Mouse (Mus musculus) embryonic facial prominence, embryonic 14.5 days (tissue): ENCODE results near the gene Mogat1. TPM values are rescaled to one million over a fixed set of nuclear protein-coding genes. Genes with fewer than 3 reads are reported as not detected.

ENCODE experiments used
- ATAC-seq: fragments of 200-750 bp; cut with Nextera tagmentation; 2 replicates; pipeline ENCODE4 v1.8.0; 2017; ENCODE audit warnings: low read depth, moderate number of reproducible peaks, moderate TSS enrichment
- DNase-seq: peaks from one replicate; pipeline ENCODE4 v3.0.0-alpha.2; 2015; ENCODE audit warnings: low spot score
- H3K27ac ChIP-seq: fragments of 300-500 bp; sonication (generic); replicated peaks from 2 replicates; pipeline ENCODE4 v1.5.1; 2014; ENCODE audit warnings: low read depth, mild to moderate bottlenecking, low read length, moderate library complexity
- H3K27me3 ChIP-seq: fragments of 300-500 bp; sonication (generic); replicated peaks from 2 replicates; pipeline ENCODE4 v1.6.1; 2014; ENCODE audit warnings: low read length; ENCODE audit not compliant: control insufficient read depth, insufficient read depth
- H3K36me3 ChIP-seq: fragments of 300-500 bp; sonication (generic); 2 replicates; pipeline ENCODE4 v1.6.1; 2014; ENCODE audit warnings: low read length, mixed read lengths; ENCODE audit not compliant: control insufficient read depth, insufficient read depth
- H3K4me1 ChIP-seq: fragments of 300-500 bp; sonication (generic); 2 replicates; pipeline ENCODE4 v1.6.1; 2014; ENCODE audit warnings: antibody characterized with exemption, low read length; ENCODE audit not compliant: control insufficient read depth, insufficient read depth
- H3K4me2 ChIP-seq: fragments of 300-500 bp; sonication (generic); 2 replicates; pipeline ENCODE4 v1.6.1; 2014; ENCODE audit warnings: low read depth, mild to moderate bottlenecking, low read length, moderate library complexity, mixed read lengths
- H3K4me3 ChIP-seq: fragments of 300-500 bp; sonication (generic); 2 replicates; pipeline ENCODE4 v1.5.1; 2014; ENCODE audit warnings: low read depth, mild to moderate bottlenecking, low read length
- H3K9ac ChIP-seq: fragments of 300-500 bp; sonication (generic); 2 replicates; pipeline ENCODE4 v1.6.1; 2014; ENCODE audit warnings: low read depth, mild to moderate bottlenecking, low read length, moderate library complexity, mixed read lengths
- H3K9me3 ChIP-seq: fragments of 300-500 bp; sonication (generic); 2 replicates; pipeline ENCODE4 v1.6.1; 2016; ENCODE audit warnings: low read length; ENCODE audit not compliant: control insufficient read depth
- WGBS: fragments of 180-500 bp; shearing (Covaris S2); extraction: QIAGEN DNeasy Blood & Tissue Kit; methylation state at CpG from one replicate; pipeline ENCODE4 v1.1.7; 2014; 5-methylcytosine and 5-hydroxymethylcytosine counted together
- polyA plus RNA-seq: library from polyadenylated mRNA; unstranded; fragments of >200 nt; fragmentation: Nextera tagmentation; extraction: Ambion mirVana; gene quantifications from 2 replicates; pipeline ENCODE4 v1.2.1, GENCODE M21; 2014

Gene Mogat1
- polyA plus RNA-seq, 1 experiment from 2014 or later: 0.72 TPM

DNA sequence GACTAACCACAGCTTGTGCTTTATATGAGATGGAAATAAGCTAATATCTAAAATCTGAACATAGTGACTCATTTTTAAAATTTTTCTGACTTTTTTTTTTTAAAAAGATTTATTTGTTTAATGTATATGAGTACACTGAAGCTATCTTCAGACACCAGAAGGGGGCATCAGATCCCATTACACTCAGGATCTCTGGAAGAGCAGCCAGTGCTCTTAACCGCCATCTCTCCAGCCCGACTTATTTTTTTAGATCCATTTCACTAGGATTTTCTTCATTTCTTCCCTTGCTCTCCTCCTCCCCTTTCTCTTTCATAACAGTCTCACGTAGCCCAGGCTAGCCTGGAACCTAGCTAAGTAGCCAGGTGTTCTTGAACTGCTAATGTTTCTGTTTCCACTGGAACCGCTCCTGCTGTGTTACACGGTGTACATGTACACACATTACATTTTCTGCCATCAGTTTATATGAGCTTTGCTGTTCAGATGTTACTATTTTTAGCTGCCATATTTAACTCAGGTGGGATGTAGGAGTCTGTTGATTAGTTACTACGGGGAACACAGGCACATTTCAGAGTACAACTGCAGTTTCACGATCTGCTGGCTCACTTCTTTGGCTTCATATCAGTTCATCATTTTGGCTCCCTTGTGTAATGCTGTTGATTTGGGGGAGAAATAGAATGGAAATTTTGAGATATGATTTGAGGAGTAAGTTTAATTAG lies 19.9 kb downstream of the Mogat1 start:
- H3K4me2 ChIP-seq: no peak overlapping the region
- 69% methylated on average over 7 of the region's 7 CpGs for WGBS
- ATAC-seq: no peak
- H3K27me3 ChIP-seq: no peaks in the 10 kb centered on the region
- H3K9ac ChIP-seq: no peak overlapping the region
- 0 out of 2 replicates have a peak, but pooled peaks cover 2% of the 10 kb centered on the region for H3K4me1 ChIP-seq
- no peaks in the 10 kb centered on the region for H3K9me3 ChIP-seq
- no peaks in the 10 kb centered on the region for H3K36me3 ChIP-seq
- DNase-seq: no peak
- H3K27ac ChIP-seq: no peak overlapping the region
- H3K4me3 ChIP-seq: no peak overlapping the region

DNA sequence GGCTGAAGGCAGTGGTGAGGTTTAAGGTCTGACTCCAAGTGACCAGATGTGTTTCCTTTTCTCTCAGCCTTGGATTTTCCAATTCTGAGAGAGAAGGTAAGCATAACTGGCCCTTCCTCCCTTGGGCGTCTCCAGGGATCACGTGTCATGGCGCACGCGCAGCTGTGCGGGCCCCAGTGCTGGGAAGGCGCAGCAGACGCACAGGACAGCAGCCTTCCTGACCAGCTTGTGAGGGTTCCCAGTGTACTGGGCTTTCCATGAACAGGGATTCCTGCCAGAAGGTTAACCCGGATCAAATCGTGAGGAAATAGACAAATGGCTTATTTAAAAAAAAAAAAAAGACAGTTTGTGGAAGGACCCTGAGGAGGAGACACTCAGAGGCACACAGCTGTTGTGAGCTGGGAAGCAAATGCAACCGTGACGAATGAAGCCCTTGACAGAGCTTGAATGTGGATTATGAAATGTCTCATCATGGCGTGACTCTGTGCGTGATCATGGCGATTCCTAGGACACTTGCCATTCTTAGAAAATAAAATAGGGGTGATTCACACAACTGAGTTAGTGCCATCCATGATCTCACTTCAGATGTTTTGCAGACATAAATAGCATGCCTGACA lies 21.5 kb downstream of the Mogat1 start:
- Histone ChIP-seq H3K4me2 (no peak overlapping the region), H3K27ac (peak overlapping the region; percentile 13), H3K9ac (no peak overlapping the region), H3K9me3 (no peaks in the 10 kb centered on the region), H3K4me3 (no peak overlapping the region), H3K4me1 (no peaks in the 10 kb centered on the region), H3K27me3 (no peaks in the 10 kb centered on the region), H3K36me3 (no peaks in the 10 kb centered on the region)
- ATAC-seq (peak; percentile 87), DNase-seq (peak; percentile 84)
- WGBS: 72% methylated on average over 15 of the region's 15 CpGs

DNA sequence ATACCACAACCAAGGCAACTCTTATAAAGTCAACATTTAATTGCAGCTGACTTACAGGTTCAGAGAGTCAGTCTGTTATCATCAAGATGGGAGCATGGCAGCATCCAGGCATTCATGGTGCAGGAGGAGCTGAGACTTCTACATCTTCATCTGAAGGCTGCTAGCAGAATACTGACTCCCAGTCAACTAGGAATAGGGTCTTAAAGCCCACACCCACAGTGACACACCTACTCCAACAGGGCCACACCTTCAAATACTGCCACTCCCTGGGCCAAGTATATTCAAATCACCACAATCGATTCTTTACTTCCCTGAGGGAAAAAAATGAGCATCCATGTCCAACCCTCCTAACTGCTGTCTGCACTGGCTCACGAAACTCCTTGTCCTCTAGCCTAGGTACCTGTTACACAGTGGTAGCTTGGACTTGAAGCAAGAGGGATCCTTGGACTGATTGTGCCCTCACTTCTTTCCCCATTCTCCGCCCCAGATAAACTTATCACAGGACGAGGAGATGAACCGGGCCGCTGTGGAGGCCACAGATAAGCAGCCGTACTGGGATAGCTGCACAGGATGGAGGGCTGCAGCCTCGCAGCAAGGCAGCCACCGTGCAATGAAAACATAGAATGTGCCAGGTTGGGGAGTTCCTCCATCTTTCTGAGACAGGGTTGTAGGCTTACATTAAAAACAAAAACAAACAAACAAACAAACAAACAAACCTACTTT lies 23.8 kb downstream of the Mogat1 start:
- no peak for DNase-seq
- H3K4me3 ChIP-seq: no peak overlapping the region
- no peak overlapping the region for H3K9ac ChIP-seq
- no peak overlapping the region for H3K27ac ChIP-seq
- 90% methylated on average over 9 of the region's 9 CpGs for WGBS
- no peak overlapping the region for H3K4me2 ChIP-seq
- ATAC-seq: no peak
- H3K27me3 ChIP-seq: no peaks in the 10 kb centered on the region
- peaks cover 20% of the 10 kb centered on the region; the same call in 1 of the 2 replicates for H3K4me1 ChIP-seq
- H3K36me3 ChIP-seq: no peaks in the 10 kb centered on the region
- no peaks in the 10 kb centered on the region for H3K9me3 ChIP-seq

DNA sequence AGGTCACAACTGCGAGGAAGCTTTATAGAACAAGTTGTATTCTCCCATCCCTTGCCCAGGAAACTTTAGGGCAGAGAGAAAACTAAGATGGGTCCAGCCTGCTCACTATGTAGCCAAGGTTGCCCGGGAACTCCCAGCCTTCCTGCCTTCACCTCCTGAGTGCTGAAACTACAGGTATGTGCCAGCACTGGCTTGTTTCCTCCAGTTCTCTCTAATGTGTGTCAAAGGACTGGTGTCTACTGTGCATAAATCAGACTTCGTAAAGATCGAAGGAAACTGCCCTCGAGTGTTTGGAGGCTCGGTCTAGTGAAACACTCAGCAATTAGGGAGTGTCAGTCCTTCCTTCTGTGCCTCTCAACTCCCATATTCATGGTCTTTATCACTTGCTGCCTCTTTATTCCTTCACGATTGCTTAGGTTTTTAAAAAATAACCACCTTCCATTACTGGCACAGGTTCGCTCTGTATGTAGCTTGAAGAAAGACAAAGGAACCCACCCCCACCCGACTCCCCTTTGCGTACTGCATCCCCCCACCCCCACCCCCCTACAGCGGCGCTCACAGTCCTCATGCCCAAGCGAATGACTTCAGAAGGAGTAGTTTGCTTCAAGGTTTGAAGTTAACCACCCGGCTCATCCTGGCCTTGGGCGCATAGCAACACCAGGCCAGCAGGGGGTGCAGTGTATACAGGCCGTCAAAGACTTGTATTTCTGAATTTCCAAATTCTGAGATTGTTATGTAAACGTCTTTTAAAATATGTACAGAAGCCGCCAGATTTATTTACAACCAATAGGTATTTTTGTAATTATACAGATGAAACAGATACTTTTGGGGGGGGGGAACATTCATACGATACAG lies 25.7 kb downstream of the Mogat1 start:
- ATAC-seq: no peak
- DNase-seq: peak; percentile 79
- Histone ChIP-seq H3K4me2 (peak overlapping the region; percentile 76), H3K9ac (no peak overlapping the region), H3K4me1 (peaks cover 21% of the 10 kb centered on the region; the same call in 1 of the 2 replicates), H3K27ac (no peak overlapping the region), H3K27me3 (no peaks in the 10 kb centered on the region), H3K9me3 (no peaks in the 10 kb centered on the region), H3K36me3 (no peaks in the 10 kb centered on the region), H3K4me3 (peak overlapping the region; percentile 38)
- 33% methylated on average over 19 of the region's 19 CpGs for WGBS

- H3K27ac ChIP-seq: peak overlapping the region; percentile 70
Observed at GRCm38 (mm10) chr1:78537494-78538010, 26.8 kb downstream of the Mogat1 start.

DNA sequence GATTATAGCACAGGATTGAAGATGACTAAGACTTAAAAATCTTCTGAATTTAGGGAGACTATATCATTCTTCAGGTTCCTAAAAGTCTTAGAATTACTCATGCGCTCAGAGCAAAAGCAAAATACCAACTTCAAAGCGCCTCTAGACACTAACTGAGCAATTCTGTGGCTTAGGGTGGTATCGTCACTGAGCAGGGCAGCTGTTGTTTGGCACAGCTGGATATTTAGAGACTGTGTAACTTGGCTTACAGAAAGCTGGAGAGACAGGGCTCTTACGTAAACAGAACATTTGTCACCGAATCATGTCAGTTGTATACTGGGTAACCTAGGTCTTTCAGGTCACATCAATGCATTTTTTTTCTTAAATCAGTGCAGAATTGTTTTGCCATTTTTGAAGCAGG lies 27.6 kb downstream of the Mogat1 start:
- Histone ChIP-seq H3K9me3 (no peaks in the 10 kb centered on the region), H3K4me3 (no peak overlapping the region), H3K36me3 (no peaks in the 10 kb centered on the region), H3K4me2 (peak overlapping the region; percentile 76; the same call in 1 of the 2 replicates), H3K27ac (no peak overlapping the region; the same call in 1 of the 2 replicates), H3K27me3 (no peaks in the 10 kb centered on the region), H3K4me1 (peaks cover 21% of the 10 kb centered on the region; the same call in 1 of the 2 replicates), H3K9ac (no peak overlapping the region)
- DNase-seq: peak; percentile 69
- WGBS: 63% methylated on average over 5 of the region's 5 CpGs
- peak; percentile 34; the same call in 1 of the 2 replicates for ATAC-seq

More at GRCm38 (mm10) chr1:78537494-78538010, 26.8 kb downstream of the Mogat1 start:
- Histone ChIP-seq H3K4me3 (peak overlapping the region; percentile 38), H3K9me3 (no peaks in the 10 kb centered on the region), H3K4me2 (peak overlapping the region; percentile 76), H3K36me3 (no peaks in the 10 kb centered on the region), H3K9ac (peak overlapping the region; percentile 55), H3K4me1 (peaks cover 21% of the 10 kb centered on the region; the same call in 1 of the 2 replicates), H3K27me3 (no peaks in the 10 kb centered on the region)
- ATAC-seq (peak; percentile 87), DNase-seq (peak; percentile 89)
- WGBS: 17% methylated on average over 16 of the region's 16 CpGs

- no peak overlapping the region for H3K4me3 ChIP-seq
- no peak overlapping the region for H3K9ac ChIP-seq
- H3K36me3 ChIP-seq: no peaks in the 10 kb centered on the region
- no peak for ATAC-seq
- peak; percentile 31 for DNase-seq
- 0 out of 2 replicates have a peak overlapping the region, but pooled peaks have one; percentile 8 for H3K27ac ChIP-seq
- WGBS: 48% methylated on average over 6 of the region's 6 CpGs
- no peaks in the 10 kb centered on the region for H3K9me3 ChIP-seq
- H3K4me1 ChIP-seq: peaks cover 21% of the 10 kb centered on the region; the same call in 1 of the 2 replicates
- H3K27me3 ChIP-seq: no peaks in the 10 kb centered on the region
- H3K4me2 ChIP-seq: no peak overlapping the region
Observed at GRCm38 (mm10) chr1:78539166-78539565, 28.4 kb downstream of the Mogat1 start.
